21 mouse cellular contexts compared by ENCODE assay signal in genomic region chr3:57612430-57612997, GRCm38 (mm10). TPM values are rescaled to one million over a fixed set of nuclear protein-coding genes. Genes with fewer than 3 reads are reported as not detected.
A peak's percentile ranks its signal among the peaks of the same experiment; 100 is the strongest.
DNase-seq lines count a peak whose midpoint lies in the region; ATAC-seq and TF ChIP-seq lines count a peak whose summit lies in the region.
"Had no signal": no experiment of that assay in that cellular context is flagged by ENCODE, and none has a peak within 500 bp of the region (broad histone marks: within the 10 kb centered on the region; RNA-seq: fewer than 3 reads in every experiment).

No protein-coding gene starts in this region.

- peak overlapping the region; percentile 52 for H3K27ac ChIP-seq in gastrocnemius, adult 2 months
- no peak overlapping the region for H3K27ac ChIP-seq in lung, postnatal 0 days (ENCODE audit: low read length)
- H3K27ac ChIP-seq: embryonic facial prominence, embryonic 10.5 days; forebrain, embryonic 15.5 days; hindbrain, embryonic 12.5 days had no signal

- no peak for DNase-seq in gastrocnemius, adult 2 months
- DNase-seq in gastrocnemius, postnatal 10 days = no peak
- peak; percentile 38 for DNase-seq in lung, postnatal 0 days (ENCODE audit: low spot score)
- no peak for DNase-seq in lung, postnatal 4 days
- DNase-seq in 416B (ENCODE audit: low read depth) = peak; percentile 57
- DNase-seq in fibroblast of lung, adult 2 months (ENCODE audit: low read depth) = peak; percentile 31
- no peak for DNase-seq in frontal cortex, postnatal 14 days (ENCODE audit: low spot score in 2 of 2)
- DNase-seq: adrenal gland, postnatal 14 days; cerebellum, adult 18-20 months; cerebellum, adult 9-11 months; gastrocnemius, postnatal 25 days; heart, postnatal 4 days had no signal

- H3K9ac ChIP-seq in lung, postnatal 0 days (replicated peaks; ENCODE audit: low read depth) = no peak overlapping the region
- H3K9ac ChIP-seq: forebrain, embryonic 15.5 days; heart, embryonic 12.5 days; hindbrain, embryonic 12.5 days had no signal

- intact Hi-C loops in gastrocnemius, adult 2 months (cut with DNase I) = no loop called here

- no peak; the same call in 1 of the 2 replicates for TF ChIP-seq CTCF in gastrocnemius, adult 2 months (IDR thresholded peaks at IDR 0.05)
- no peak; the same call in 1 of the 2 replicates for TF ChIP-seq CTCF in lung, postnatal 0 days (IDR thresholded peaks at IDR 0.05)

- no peaks in the 10 kb centered on the region for H3K4me1 ChIP-seq in lung, postnatal 0 days (ENCODE audit: insufficient read depth, low read depth, low read length)
- H3K4me1 ChIP-seq: embryonic facial prominence, embryonic 10.5 days; forebrain, embryonic 15.5 days; hindbrain, embryonic 12.5 days had no signal

- no peaks in the 10 kb centered on the region for H3K36me3 ChIP-seq in lung, postnatal 0 days (ENCODE audit: insufficient read depth, low read length)
- H3K36me3 ChIP-seq: embryonic facial prominence, embryonic 10.5 days; forebrain, embryonic 15.5 days; heart, embryonic 12.5 days; hindbrain, embryonic 12.5 days had no signal

- no peaks in the 10 kb centered on the region for H3K27me3 ChIP-seq in lung, postnatal 0 days (replicated peaks; ENCODE audit: insufficient read depth, low read length)
- H3K27me3 ChIP-seq: forebrain, embryonic 15.5 days; heart, embryonic 12.5 days; hindbrain, embryonic 12.5 days had no signal

- no peak overlapping the region for H3K4me2 ChIP-seq in lung, postnatal 0 days (replicated peaks; ENCODE audit: low read depth, low read length)
- H3K4me2 ChIP-seq: forebrain, embryonic 15.5 days; heart, embryonic 12.5 days; hindbrain, embryonic 12.5 days had no signal

- ATAC-seq in lung, postnatal 0 days = peak; percentile 62
- ATAC-seq: forebrain, embryonic 15.5 days; hindbrain, embryonic 16.5 days; inflammation-experienced regulatory T-cells, adult 6 months; intestine, postnatal 0 days had no signal

- H3K9me3 ChIP-seq in lung, postnatal 0 days (ENCODE audit: low read length) = no peaks in the 10 kb centered on the region
- H3K9me3 ChIP-seq: embryonic facial prominence, embryonic 10.5 days; forebrain, embryonic 15.5 days; heart, embryonic 12.5 days; hindbrain, embryonic 12.5 days had no signal

- TF ChIP-seq EP300 in lung, postnatal 0 days (IDR thresholded peaks at IDR 0.05) = no peak

- 46% methylated on average over 3 of the region's 3 CpGs for WGBS in lung, postnatal 0 days

- H3K4me3 ChIP-seq in gastrocnemius, adult 2 months = no peak overlapping the region
- H3K4me3 ChIP-seq in lung, postnatal 0 days (ENCODE audit: low read depth, low read length) = no peak overlapping the region
- H3K4me3 ChIP-seq: embryonic facial prominence, embryonic 10.5 days; erythroblast, embryonic 14.5 days; forebrain, embryonic 15.5 days; heart, embryonic 12.5 days; hindbrain, embryonic 12.5 days had no signal

RNA-seq across cellular contexts. Expression of gene Wwtr1, which starts 36.8 kb away (rescaled TPM):
- 10 to 100 TPM; 22.4 to 31.7 TPM for total RNA-seq in gastrocnemius, adult 2 months (2021)
- 10 to 100 TPM; 49.1 to 52.7 TPM for total RNA-seq in gastrocnemius, postnatal 10 days (2021)
- polyA plus RNA-seq in lung, postnatal 0 days (2015; fragmentation: Nextera tagmentation; extraction: Ambion mirVana) = 53.6 and 56.0 TPM in 2 replicates
- total RNA-seq: granulocyte monocyte progenitor cell, adult 5-6 weeks had no signal
- polyA plus RNA-seq: erythroblast, embryonic 14.5 days had no signal

RNA-seq across cellular contexts. Expression of gene Commd2, which starts 39.0 kb away (rescaled TPM):
- total RNA-seq in gastrocnemius, adult 2 months (2021) = 10 to 100 TPM; 10.4 to 12.1 TPM
- 10 to 100 TPM; 17.5 to 18.8 TPM for total RNA-seq in gastrocnemius, postnatal 10 days (2021)
- 104 and 116 TPM in 2 replicates for polyA plus RNA-seq in lung, postnatal 0 days (2015; fragmentation: Nextera tagmentation; extraction: Ambion mirVana)

Comparison
In these comparisons a context has a peak if more than half of its experiments do, and no peak if none do; other contexts are left out.
1. DNase-seq: peak in lung, postnatal 0 days (single experiment), 416B (single experiment) and fibroblast of lung, adult 2 months (single experiment); none in gastrocnemius, adult 2 months (single experiment), gastrocnemius, postnatal 10 days (single experiment), lung, postnatal 4 days (0 of 2) and frontal cortex, postnatal 14 days (0 of 2).